Mouse (Mus musculus): ENCODE data around the gene Hmgb1. TPM values are rescaled to one million over a fixed set of nuclear protein-coding genes. Genes with fewer than 3 reads are reported as not detected.

Gene Hmgb1
- total RNA-seq, 1 experiment from 2014 or later: 623 TPM

- ATAC-seq (replicated peaks; ENCODE audit: insufficient number of reproducible peaks, low FRiP score, low TSS enrichment, poor library complexity, severe bottlenecking): peak; percentile 64
Measured at GRCm38 (mm10) chr5:149015335-149016201, 168.7 kb downstream of the Hmgb1 start.

GRCm38 (mm10) chr5:149014600-149015268, 169.6 kb downstream of the Hmgb1 start:
- ATAC-seq (replicated peaks; ENCODE audit: insufficient number of reproducible peaks, low FRiP score, low TSS enrichment, poor library complexity, severe bottlenecking): no peak

DNA sequence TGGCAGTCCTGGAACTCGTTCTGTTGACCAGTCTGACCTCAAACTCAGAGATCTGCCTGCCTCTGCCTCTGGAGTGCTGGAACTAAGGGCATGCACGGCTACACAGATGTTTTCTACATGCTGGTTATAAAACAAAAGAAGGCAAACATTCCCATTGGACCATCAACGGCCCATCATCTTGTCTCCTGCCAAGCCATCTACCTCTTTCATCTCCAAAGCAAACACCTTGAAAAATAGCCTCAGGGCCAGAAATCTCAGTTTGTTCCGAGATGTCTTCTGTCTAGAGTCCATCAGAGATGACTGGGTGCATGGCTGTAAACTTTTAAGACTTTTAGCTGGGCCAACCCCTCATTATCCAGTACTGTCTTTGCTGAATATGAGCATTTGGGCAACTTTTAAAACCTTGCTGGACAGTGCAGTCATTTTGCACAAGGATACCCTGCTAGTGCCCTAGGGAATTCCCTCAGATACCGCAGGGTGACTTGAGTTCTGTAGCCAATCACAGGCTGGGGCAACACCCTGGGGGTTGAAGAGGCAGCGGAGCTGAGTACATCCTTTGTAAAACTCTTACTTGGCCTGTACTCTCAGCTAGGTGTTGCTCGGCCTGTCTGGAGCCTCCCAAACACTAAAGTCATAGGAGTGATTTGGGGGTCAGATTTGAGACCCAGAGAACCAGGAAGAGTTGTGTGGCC, 170.3 kb downstream of the Hmgb1 start:
- ATAC-seq (replicated peaks; ENCODE audit: insufficient number of reproducible peaks, low FRiP score, low TSS enrichment, poor library complexity, severe bottlenecking): no peak

DNA sequence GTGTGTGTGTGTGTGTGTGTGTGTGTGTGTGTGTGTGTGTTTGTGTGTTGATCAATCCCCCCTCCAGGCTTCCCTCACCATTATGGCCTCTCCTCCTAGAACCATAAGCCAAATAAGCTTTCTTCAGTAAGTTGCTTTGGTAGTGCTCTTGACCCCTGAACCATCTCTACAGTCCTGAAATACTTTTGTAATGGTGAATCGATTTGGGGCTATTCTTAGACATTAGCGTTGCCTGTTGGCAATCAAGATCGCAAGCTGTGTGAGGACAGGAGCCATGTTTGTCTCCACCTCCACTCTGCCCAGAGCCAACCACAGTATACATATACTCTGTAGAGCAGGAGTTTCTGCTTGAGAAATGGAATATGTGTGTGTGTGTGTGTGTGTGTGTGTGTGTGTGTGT, 175.2 kb downstream of the Hmgb1 start:
- no peak for ATAC-seq (replicated peaks; ENCODE audit: insufficient number of reproducible peaks, low FRiP score, low TSS enrichment, poor library complexity, severe bottlenecking)

DNA sequence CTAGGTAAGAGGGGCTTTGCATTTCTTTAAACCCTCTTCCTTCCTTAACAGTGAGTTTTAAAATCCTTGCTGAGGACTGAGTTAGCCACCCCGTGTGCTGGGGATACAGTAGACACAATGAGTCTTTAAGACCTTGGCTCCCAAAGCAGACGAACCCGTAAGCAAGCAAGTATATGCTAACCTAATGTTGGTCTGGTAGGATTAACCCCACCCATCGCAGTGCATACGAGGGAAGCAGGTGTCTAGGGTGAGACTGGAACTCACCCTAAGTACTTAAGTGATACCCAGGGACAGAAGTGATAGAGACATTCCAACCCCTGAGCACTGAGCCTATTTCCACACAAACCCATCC, 177.0 kb downstream of the Hmgb1 start:
- ATAC-seq (replicated peaks; ENCODE audit: insufficient number of reproducible peaks, low FRiP score, low TSS enrichment, poor library complexity, severe bottlenecking): no peak

GRCm38 (mm10) chr5:149006362-149007294, 177.7 kb downstream of the Hmgb1 start:
- peak; percentile 85 for ATAC-seq (replicated peaks; ENCODE audit: insufficient number of reproducible peaks, low FRiP score, low TSS enrichment, poor library complexity, severe bottlenecking)

DNA sequence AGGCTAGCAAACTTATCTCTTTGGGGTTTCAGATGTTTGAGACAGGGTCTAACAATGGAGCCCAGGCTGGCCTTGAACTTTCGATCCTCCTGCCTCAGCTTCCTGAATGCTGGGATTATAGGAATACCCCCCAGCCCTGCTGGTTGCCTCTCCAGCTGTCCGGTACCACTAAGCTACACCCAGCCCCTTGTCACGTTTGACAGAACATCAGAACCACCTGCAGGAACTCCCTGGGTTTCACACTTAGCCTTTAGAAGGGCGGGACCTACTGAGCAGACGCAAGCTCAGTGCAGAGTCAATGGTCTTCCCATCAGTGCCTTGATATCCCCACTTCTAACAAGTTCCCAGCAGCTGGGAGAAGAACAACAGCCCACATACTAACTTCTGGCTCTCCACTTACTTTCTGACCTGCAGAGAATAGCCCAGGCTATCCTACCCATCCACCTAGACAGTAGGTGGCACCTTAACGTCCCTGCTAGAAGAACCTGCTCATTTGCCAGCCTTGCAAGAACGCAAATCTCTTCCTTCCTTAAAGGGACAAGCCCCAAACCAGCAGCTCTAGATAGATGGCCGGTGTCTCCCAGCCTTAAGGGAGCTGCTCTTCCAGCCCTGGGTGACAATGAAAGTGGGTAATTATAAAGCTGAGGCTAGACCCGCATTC, 178.5 kb downstream of the Hmgb1 start:
- ATAC-seq (replicated peaks; ENCODE audit: insufficient number of reproducible peaks, low FRiP score, low TSS enrichment, poor library complexity, severe bottlenecking): peak; percentile 28; the same call in 1 of the 2 replicates

- 0 out of 2 replicates have a peak, but pooled peaks have one; percentile 15 for ATAC-seq (replicated peaks; ENCODE audit: insufficient number of reproducible peaks, low FRiP score, low TSS enrichment, poor library complexity, severe bottlenecking)
Measured at GRCm38 (mm10) chr5:149005083-149005482, 179.2 kb downstream of the Hmgb1 start.

DNA sequence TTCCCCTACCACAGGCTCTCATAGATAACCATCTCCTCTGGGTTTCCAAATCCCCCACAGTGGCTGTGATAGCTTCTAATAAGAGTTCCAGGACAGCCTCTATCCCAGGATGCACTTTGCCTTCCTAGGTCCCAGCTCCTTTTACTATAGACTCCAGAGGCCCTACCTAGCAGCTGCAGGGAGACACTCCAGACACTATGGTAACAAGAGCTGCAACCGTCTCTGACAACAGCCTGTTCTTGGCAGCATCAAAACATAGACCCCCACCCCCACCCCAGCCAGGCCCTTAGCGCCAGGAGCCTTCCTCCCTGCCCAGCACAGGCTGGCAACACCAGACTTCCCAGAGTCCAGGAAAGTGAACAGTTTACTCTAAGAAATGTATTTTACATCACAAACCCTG, 181.2 kb downstream of the Hmgb1 start:
- no peak for ATAC-seq (replicated peaks; ENCODE audit: insufficient number of reproducible peaks, low FRiP score, low TSS enrichment, poor library complexity, severe bottlenecking)

GRCm38 (mm10) chr5:149002803-149003115, 181.5 kb downstream of the Hmgb1 start:
- no peak for ATAC-seq (replicated peaks; ENCODE audit: insufficient number of reproducible peaks, low FRiP score, low TSS enrichment, poor library complexity, severe bottlenecking)

DNA sequence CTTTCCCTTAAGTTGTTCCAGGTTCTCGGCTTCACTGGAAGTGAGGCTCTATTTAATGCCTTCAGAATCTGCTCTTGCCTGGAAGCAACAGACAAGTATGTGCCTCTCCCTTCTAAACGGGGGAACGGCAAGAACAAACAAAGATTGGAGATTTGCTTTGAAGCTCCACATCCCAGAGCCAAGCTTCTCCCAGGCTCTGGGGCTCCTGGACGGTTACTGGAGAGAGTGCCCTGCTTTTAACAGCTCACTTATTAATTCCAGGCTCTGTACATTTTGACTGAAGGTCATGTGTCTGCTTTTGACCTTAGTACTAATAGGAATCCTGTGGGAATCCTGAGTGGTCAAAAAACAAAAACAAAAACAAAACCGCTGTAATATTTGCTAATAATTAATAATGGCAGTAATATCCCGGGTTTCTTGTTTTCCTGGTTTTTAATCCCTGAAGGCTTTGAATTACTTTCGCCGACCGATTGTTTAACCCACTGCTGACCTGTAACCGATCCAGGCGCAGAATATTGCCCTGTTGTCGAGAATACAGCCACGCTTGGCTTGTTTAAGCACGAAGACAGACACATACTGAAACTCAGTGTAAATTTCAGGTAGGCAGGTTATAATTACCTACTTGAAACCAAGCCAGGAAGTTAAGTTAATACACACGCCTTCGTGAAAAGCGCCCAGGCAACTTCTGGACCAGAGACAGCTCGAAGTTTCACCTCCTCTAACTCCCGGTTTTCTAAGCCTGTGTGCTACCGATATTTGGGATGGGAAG, 182.1 kb downstream of the Hmgb1 start:
- ATAC-seq (replicated peaks; ENCODE audit: insufficient number of reproducible peaks, low FRiP score, low TSS enrichment, poor library complexity, severe bottlenecking): no peak

DNA sequence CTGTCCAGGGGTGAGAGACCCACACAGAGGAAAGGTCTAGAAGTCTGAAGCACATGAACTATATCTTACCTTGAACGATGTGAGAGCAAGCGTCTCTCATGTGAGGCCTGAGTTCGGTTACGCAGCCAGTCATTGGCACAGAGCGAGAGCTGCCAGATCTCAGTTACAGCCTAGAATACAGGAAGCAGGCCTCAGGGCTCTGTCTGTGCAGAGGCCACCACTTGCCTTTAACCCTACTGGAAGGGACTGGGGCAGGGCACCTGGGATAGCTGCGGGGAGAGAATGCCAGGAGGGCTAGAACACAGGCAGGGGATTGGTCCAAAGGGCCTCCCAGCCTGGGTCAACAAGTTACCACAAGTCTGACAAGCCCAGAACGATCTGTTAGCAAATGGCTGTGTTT, 184.5 kb downstream of the Hmgb1 start:
- ATAC-seq (replicated peaks; ENCODE audit: insufficient number of reproducible peaks, low FRiP score, low TSS enrichment, poor library complexity, severe bottlenecking): no peak

DNA sequence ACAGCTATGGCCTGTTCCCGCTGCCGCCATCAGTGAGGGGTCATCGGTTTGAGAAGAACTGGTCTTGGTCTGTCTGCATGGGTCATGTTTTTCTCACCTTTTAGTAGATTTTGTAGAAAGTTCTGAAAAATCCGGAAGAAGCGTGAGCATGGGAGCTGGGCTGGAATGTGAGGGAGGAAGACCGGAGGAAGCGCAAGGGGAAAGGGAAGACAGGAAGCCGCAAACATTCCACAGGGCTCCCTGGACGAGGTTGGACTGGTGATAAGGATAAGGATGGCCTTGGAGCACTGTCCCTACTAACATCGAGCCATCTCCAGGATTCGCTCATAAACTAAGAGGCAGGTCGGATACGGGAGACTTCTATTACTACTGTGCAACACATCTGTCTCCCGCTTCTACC, 185.8 kb downstream of the Hmgb1 start:
- no peak for ATAC-seq (replicated peaks; ENCODE audit: insufficient number of reproducible peaks, low FRiP score, low TSS enrichment, poor library complexity, severe bottlenecking)

DNA sequence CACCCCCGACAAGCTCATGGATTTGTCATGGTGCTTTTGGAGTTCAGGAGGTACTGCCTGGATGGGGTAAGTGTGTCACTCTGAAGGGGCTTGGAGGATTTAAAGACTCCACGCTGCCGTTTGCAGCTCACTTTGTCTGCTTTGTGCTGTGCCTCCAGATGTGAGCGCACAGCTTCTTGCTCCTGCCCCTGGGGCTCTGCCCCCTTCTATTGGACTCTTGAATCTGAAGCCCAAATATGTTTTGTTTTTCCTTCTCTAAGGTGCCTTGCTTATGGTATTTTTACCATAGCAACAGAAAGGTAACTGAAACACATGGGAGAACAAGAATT, 187.6 kb downstream of the Hmgb1 start:
- ATAC-seq (replicated peaks; ENCODE audit: insufficient number of reproducible peaks, low FRiP score, low TSS enrichment, poor library complexity, severe bottlenecking): no peak

Measured in monocyte, adult 5-6 weeks (primary cell).